Mouse (Mus musculus) right cerebral cortex, postnatal 10 days (tissue): ENCODE data around the gene Hspg2.
"Not testable (repeated sequence)": the region's sequence is repeated elsewhere in the genome, so short reads cannot be mapped to it uniquely, and the experiment has no call there.

Experiments used
- DNase-seq, 2 experiments: peaks; one replicate each; pipeline ENCODE4 v3.0.0; 2021; ENCODE audit warnings: low spot score in 2 of 2

Gene Hspg2

DNA sequence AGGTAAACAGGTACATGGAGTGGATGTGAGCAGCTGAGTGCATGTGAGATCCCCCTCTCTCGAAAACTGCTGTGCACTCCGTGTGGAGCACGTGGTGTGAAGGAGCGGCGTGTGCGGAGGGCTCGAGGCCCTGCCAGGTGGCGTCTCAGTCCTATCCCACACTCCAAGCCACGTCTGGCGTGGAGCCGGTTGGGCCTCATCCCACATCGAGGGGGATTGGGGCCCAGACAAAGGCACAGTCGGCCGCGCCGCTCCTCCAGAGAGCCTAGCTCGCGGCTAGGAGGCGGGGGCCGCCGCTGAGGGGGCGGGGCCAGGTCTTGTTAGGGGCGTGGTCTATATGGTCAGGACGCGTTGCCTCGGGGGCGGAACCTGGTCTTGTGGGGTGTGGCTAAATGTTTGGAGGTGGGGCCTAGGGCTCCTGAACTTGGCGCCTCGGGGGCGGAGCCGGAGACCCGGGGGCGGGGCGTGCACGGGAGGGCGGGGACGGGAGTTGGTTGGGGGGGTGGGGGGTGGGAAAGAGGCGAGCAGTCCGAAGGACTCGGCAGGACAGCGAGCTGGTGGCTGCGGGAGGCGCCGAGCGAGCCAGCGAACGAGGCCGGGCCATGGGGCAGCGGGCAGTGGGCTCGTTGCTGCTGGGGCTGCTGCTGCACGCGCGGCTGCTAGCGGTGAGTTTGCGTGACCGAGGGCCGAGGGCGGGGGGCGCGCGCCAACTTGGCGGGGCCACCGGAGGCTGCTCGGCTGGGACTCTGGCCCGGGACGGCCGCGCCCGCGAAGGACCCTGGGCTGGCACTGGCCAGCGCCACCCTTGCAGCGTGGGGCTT, at the start of gene Hspg2:
Gene Hspg2, plus strand, starts transcription at position 510 of the 821 bp plus-strand sequence.
- DNase-seq = peak; percentile 90 to 91

DNA sequence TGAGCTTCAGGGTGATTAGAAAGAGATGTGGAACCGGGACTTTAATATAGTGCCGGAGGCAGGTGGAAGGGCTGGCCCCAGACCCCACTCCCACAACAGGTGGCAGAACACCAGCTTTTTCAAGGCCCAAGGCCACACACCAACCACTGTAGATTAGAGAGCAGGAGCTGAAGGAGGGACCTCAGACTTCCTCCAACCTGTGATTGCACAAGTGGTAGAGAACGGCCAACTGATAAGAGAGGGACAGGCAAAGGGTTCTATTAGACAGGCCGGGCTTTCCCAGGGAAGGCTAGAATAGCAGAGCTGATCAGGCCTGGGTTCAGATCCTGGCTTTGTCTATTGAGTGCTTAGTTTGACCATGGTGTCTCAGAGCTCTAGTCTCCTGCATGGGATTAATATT, 38.1 kb upstream of the Hspg2 start, which contains the start of gene Cela3b:
Gene Cela3b, minus strand, starts transcription at position 39 of the 400 bp plus-strand sequence.
- DNase-seq = no peak

DNA sequence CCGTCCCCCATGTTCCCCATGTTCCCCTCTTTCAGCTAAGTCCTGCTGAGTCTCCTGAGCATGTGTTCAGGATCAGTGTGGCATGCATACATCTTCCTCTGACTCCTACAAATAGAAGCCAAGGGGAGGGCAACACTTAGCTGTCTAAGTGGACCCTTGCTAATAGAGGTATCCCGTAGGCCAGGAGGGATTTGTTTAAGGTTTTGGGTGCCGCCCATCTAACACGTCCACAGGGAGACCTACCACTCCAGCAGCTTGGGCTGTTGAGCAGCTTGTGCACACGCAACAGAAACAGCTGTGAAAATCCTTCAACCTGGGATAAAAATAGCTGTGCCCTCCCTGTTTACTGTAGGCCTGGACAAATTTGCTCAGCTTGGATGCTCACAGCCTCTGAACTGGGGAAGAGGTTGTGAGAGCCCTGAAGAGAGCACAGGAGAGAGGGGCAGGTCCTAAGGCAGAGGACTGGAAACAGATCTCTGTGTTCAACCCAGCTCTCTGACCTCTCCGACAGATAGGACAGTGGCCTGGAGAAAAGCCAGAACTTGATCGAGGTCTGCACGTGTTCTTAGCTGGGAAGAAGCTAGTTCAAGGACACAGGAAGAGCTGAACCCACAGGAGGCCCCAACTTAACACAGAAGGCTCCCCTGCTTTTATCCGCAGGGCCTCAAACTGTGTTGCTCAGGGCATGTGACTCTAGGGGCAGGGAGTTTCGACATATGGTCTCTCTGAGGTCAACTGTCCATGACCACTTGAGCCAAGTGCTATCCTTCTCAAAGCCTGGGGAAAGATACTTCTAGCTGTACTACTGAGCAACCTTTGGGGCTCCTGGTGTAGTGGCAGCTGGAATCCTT, 35.6 kb upstream of the Hspg2 start:
- DNase-seq = not testable (repeated sequence)

DNA sequence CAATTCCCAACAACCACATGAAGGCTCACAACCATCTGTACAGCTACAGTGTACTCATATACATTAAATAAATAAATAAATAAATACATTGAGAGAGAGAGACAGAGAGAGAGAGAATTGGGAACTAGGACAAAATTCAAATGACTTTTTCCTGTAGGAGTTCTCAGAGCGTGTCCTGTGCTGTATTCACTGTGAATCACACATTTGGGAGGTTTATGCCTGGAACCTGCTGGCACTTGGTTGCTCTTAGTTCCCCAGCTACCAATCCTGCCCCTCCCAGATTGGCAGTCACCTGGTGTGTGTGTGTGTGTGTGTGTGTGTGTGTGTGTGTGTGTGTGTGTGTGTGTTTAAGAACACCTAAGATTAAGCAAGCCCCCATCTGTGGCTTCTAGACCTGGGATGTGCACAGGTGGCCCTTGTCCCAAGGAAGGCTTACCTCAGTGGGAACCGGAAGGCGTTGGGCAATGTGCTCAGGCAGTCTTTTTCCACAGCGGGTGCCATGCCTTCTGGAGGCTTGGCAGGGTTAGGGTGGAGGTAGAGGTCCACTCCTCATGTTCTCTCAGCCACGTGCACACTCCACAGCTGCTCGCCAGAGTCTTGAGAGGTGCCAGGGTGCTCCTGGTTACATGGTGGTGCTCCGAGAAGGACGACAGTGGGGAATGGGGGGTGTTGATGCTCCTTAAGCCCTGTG, 31.4 kb upstream of the Hspg2 start:
- DNase-seq = no peak

DNA sequence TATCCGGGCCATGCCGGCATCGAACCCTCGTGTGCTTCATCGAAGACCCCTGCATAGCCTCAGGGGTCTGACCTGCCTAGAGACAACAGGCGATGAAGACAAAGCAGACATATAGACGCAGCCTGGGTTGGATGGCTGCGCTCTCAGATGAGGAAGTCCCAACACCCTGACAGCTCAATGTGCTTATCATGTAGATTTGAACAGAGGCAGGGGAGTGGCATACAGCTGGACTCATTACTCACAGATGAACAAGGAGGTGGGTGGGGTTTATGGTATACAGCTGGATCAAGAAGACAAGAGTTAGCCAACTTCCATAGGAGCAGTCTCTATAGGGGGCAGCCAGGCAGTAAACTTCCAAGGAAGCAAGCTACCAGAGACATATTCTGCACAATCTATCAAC, 29.7 kb upstream of the Hspg2 start:
- DNase-seq = no peak

DNA sequence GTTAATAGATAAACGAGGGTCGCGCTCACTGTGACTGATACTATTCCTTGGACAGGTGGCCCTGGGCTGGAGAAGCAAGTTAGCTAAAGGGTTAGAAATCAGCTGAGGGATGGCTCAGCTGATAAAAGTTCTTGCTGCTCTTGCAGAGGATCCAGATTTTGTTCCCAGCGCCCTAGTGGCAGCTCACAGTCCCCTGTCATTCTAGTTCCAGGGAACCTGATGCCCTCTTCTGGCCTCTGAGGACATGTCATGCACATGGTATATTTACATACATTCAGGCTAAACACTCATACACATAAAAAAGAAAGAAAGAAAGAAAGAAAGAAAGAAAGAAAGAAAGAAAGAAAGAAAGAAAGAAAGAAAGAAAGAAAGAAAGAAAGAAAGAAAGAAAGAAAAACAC, 27.2 kb upstream of the Hspg2 start:
- no peak for DNase-seq

DNA sequence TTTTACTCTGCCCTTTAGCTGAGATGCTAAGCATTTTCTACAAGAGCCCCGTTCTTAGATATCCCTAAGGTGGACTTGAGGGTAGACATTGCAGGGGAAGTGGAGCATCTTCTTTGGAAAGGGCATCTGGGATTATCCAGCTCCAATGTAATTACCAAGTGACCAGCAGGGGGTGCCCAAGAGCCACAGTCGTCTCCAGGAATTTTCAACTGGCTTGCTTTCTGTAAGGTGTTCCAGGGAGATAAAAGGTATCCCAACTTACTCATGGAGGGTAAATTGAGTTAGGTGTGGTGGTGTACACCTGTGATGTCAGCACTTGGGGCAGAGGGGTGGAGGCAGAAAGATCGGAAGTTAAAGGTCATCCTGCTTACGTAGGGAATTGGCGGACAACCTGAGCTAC, 24.9 kb upstream of the Hspg2 start:
- peak; percentile 63 to 84 for DNase-seq

DNA sequence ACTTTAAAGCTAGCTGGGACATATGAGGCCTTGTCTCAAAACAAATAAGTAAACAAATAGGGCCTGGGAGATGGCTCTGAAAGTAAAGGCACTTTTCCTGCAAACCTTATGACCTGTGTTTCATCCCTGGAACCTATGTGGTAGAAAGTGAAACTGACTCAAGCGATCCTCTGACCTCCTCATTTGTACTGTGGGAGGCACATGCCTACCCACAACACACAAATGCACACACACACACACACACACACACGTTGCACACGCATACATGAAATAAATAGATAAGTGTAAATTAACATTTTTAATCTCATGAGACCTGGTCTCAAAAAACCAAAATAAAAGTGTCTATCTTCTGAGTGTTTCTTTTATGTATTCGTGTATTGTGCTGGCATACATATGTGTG, 22.7 kb upstream of the Hspg2 start:
- DNase-seq = no peak

DNA sequence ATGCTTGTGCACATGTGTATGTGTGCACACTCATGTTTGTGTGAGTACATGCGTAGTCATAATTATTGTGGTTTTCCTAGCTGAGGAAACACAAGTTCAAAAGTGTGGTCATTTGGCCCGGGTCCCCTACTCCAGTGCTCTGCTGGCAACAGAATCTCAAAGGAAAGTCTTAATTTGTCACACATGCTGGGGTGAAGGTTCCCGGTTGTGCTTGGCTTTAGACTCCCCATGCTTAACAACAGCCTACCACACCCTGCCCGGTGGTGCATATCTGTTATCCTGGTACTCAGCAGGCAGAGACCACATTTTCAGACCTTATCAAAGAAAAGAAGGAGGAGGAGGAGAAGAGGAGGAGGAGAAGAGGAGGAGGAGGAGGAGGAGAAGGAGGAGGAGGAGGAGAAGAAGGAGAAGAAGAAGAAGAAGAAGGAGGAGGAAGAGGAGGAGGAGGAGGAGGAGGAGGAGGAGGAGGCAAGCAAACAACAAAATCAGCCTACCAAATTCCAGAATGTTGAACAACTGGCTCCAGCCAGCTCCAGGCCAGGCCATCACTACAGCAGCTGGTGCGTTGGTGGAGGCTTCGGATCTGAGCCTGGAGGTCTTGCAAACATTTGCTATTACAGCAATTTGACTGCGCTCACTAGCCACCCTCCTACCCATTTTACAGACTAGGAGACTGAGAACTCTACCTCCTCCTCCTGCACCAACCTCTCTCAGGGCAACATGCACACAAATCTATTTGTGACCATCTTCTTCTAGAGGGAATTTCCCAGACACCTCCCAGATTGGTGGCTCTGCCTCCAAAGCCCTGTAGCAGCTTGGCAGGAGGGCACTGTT, 21.0 kb upstream of the Hspg2 start:
- DNase-seq = no peak

DNA sequence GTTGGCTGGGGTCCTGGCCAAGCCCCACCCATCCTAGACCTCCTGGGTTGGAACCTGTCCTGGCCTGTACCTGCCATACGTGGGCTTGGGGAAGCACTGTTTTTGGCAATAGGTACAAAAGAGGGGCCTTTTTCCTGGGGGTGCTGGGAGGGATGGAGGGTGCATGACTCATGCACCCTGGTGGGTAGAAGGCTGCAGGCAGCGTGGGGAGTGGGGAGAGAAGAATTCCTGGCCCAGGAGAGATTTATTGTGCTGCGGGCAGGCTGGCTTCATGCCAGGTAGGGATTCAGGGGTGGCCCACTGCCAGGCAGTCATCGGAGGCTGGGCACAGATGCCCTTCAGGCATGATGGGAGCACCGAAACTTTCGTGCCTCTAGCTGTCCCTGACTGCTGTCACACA, 20.4 kb upstream of the Hspg2 start:
- DNase-seq = peak in 1 of 2 experiments; percentile 35

DNA sequence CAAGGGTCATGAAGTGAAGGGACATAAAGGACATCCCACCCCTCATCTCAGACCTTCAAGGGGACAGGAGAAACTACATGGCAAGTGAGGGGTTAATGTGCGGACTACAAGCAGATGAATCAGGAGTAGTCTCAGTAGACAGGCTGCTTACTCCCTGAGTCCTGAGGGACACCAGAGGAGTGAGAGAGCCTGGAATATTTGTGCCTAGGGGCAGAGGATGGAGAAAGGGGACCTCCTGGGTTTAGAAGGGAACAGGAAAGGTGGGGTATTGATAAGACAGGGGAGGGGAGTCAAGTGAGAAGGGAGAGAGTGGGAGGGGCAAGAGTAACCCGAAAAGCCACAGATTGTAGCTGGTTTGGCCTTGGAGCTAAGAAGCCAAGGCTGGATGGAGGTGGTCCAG, 19.9 kb upstream of the Hspg2 start:
- DNase-seq = no peak

DNA sequence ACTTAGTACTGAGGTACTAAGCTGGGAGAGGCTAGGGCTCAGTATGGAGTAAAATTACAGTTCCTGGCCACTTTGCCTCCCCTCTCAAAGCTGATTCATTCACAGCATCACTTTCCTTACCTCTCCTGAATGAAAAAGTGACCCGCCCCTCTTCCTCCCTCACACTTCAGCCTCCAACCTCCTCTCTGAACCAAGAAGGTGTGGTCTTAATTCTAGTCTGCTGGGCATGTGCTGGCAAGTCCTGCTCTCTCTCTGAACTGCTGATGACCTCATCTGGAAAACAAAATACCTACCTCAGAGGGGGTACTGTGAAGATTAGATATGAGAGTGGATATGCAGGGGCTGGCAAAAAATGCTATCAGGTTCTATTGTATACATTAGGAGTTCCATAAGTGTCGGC, 19.4 kb upstream of the Hspg2 start:
- no peak for DNase-seq

DNA sequence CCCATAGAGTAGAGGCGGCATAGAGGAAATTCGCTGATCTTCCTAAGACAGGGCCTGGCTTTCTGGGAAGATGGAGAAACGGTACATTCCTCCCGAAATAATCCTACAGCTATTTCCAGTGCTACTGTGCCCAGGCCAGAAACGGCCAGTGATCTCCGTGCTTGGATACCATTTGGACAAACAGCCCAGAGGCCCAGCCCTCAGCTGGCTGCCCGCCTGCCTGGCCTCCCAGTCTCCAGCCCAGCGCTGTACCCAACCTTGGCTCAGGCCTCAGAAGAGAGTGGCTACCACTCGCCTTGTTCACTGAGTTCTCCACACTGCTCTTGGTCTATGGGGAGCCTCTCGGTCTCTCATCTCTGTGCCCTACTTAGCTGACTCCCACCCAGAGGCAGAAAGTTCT, 18.9 kb upstream of the Hspg2 start:
- no peak for DNase-seq

DNA sequence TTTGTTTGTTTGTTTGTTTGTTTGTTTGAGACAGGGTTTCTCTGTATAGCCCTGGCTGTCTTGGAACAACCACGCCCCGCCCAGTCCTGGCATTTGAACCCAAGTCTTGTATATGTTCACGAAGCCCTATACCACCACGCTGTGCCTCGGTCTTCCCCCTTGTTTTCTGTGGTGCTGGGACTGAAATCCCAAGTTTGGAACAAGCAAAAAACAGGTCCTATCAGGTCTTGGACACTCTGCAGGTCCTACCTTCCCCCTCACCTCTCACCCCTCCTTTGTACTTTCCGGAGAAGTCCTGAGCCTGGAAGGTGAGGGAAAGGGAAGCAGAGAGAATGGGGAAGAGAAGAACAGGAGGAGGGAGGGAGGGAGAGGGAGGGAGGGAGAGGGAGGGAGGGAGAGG, 16.4 kb upstream of the Hspg2 start:
- no peak for DNase-seq

DNA sequence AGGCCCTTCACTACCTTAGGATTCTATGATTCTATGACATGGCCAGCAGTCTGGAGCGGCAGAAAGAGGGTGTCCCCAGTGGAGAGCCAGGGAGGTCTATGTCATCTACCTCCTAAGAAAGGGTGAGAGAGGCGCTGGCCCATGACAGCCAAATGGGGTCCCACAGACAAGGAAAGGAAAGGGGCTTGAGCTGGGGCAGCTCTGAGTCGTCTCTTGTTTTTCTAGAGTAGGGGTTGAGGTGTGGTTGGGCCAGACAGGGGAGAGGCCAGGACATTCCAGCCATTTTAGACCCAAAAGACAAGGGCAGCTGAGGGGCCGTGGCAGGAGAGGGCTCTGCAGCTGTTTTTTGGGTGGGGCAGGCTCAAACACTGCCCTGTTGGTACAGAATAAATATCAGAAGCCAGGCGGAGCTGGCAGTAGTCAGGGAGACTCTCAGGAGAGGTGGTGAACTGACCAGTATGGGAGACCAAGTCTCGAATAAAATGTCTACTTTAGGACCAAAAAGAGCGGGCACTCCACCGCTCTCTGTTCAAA, 15.3 kb upstream of the Hspg2 start, which contains the start of gene 1700013G24Rik:
Gene 1700013G24Rik, plus strand, starts transcription at position 51 of the 534 bp plus-strand sequence.
- no peak for DNase-seq

DNA sequence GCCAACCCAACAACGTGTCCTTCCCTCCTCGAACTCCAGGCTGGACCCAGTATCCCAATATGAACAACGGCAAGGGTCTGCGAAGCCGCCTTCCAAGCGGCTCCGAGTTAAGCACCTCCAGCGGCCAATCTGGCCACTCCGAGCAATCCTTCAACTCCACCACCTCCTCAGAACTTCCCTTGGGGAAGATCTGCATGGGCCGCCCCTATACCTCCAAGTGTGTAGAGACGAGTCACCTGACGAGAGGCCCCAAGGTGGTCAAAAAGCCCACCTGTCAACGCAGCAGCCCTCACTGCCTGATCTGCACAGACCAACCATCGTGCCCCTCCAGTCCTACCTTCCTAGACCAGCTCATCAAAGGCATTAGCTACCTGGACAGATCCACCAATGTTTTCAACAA, 14.0 kb upstream of the Hspg2 start:
- no peak for DNase-seq

DNA sequence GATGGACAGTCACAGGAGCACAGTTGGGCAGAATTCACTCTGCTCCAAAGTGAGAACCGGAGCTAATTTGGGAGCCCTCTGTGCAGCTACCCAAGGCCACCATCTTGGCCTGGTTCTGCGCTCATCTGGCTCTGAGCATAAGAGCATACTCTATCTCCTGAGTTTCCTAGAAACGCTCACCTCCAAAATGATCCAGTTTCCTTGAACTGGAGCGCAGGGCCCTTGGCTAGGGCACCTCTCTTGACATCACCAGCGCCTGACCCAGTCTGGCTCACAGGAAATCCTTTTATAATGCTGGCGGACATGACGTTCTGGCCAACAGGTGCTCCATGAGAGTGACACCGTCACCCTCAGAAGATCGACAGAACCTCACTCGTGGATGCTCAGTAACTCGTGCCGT, 12.0 kb upstream of the Hspg2 start:
- no peak for DNase-seq

DNA sequence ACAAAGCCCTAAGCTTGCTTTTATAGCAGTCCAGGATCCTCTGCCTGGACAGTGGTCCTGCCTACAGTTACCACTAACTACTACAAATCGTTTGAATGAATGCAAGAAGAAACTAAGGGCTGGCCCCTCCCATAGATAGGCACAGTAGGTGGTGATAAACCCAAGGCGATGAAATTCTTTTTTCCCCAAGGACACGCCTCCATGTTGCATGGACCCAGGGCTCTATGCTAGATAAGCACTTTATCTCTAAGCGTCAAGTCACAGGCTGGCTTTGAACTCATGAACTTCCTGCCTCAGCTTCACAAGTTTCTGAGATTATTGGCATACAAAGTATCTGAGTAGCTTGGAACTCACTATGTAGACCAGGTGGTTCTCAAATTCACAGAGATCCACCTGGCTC, 11.3 kb upstream of the Hspg2 start:
- DNase-seq = no peak

DNA sequence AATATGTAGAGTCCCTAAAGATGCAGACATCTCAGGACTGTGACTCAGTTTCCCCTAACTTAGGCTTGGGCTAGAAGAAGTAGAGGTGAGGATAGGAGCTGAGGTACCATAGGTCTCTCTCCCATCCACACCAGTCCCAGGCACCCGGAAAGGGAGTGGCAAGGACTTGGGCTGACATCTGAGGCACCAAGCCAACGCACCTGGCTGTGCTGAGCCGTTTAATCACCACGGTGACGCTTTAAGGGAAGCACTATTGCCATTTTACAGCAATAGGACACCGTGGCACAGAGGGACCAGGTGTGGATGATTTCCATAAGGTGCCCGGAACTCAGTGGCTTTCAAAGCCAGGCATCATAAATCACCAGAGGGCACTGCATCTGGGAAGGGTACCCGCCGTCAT, 10.3 kb upstream of the Hspg2 start:
- no peak for DNase-seq

DNA sequence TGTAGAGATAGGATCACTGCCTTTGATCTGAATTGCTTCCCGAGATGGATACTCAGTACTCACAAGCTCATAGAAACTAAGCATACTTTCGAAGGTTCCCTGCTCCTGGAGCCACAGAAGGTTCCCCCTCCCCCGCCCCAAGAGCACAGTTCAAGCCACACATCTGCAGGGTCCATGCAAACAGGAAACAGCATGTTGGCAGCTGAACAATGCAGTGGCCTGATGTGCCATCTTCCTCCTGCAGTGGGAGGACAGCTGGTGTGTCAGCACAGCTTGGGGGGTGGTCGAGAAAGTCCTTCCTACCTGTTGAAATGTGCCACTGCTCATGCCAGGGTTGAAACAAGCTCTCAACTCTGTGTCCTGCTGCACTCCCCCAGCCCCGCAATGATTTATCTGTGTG, 9.7 kb upstream of the Hspg2 start:
- no peak for DNase-seq

DNA sequence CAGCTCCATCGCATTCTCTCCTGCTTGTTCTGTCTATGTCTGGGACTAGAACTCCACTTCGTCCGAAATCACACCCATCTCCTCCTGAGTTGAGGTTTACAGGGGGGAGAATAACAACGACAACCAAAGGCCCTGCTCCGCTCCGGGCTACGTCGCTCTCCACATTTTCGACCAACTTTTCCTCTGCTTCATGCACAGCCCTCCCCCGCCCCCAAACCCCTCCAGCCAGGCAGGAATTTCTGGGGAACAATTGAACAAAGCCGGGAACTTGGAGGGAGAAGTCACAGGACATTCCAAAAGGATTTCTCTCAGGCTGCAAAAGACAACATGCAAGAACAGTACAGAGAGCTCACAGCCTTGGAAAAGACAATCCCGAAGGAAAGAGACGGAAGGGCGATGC, 7.9 kb upstream of the Hspg2 start:
- DNase-seq = no peak
